Mouse (Mus musculus): ENCODE results near the gene Rhot1.
"Not testable (repeated sequence)": the region's sequence is repeated elsewhere in the genome, so short reads cannot be mapped to it uniquely, and the experiment has no call there.

Gene Rhot1

DNA sequence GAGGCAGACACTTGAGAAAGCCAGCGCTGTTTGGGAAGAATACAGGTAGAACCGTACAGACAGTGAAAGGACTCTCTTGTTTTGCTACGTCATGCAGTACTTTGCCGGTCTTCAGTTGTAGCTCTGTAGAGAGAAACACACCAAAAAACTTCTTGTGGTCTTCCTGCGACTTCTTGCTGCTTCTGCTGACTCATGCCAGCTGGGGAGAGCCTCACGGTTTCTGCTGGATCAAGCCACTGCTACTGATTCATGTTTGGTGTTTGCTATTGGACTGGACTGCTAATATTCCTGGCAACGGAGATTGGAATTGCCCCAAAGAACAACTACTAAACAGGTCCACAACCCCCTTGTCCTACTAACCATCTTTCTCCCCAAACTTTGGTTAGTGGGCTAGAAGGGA lies 12.5 kb upstream of the Rhot1 start:
- no peak for DNase-seq (ENCODE audit: low read depth)

- no peak for DNase-seq (ENCODE audit: low read depth)
These were observed 9.5 kb upstream of the Rhot1 start for GRCm38 (mm10) chr11:80199316-80199715.

DNA sequence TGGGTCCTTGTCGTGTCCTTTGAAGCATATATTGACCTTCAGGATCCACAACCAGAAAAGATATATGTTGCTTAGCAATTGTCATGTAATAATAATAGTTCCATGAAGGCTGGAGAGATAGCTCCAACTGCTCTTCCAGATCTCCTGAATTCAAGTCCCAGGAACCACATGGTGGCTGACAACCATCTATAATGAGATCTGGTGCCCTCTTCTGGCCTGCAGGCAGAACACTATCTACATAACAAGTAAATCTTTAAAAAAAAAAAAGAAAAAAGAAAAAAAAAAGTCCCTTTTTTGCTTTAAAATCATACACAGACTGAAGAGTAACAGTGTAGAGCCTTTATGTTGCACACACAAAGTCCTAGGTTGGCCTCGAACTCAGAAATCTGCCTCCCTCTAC lies 9.0 kb upstream of the Rhot1 start:
- DNase-seq (ENCODE audit: low read depth): no peak

DNA sequence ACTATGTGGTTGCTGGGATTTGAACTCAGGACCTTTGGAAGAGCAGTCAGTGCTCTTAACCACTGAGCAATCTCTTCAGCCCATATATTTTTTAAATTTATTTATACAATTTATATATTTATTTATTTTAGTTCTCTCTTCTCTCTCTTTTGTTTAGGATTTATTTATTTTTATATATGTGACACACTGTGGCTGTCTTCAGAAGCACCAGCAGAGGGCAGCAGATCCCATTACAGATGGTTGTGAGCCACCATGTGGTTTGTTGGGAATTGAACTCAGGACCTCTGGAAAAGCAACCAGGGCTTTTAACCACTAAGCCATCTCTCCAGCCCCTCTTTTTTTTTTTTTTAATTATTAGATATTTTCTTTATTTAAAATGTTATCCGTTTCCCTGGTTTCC lies 8.5 kb upstream of the Rhot1 start:
- DNase-seq (ENCODE audit: low read depth): no peak

GRCm38 (mm10) chr11:80202296-80202695 lies 6.5 kb upstream of the Rhot1 start:
- DNase-seq (ENCODE audit: low read depth): no peak

GRCm38 (mm10) chr11:80204037-80204436 lies 4.8 kb upstream of the Rhot1 start:
- no peak for DNase-seq (ENCODE audit: low read depth)

DNA sequence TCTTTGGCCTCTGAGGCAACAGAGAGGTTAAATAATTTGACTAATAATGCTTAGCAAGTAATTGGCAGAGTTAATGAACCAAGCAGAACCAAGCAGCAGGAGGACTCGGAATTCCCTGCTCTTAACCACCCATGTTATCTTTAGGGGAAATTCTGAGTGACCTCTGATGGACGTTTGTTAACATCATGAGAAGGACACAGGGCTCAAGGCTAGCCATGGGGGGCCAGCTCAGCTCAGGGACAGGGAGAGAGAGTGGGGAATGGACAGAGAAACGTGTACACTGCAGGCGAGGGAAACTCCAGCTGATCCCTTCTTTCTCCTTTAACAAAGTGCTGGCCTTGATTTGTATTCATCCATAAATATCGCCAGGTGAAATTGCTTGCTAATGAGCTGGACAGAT lies 3.9 kb upstream of the Rhot1 start:
- no peak for DNase-seq (ENCODE audit: low read depth)

DNA sequence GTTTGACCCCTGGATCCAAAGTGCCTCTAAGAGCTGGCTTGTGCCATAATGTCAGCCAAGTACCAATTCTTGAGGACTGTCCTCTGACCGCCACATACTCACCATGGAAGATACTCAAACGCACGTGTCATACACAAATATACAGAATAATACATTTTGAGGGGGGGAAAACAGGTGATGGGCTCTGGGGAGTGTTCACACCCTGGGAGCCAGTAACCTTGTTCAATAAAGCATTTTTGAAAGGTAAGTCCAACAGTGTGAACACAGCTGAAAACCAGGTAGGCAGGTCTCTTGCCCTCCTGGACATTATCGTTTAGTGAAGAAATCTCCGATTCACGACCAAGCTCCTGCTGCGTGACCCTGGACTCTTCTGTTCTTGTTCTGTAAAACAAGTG lies 357 bp upstream of the Rhot1 start:
- DNase-seq (ENCODE audit: low read depth): no peak

GRCm38 (mm10) chr11:80210321-80210720 lies 1.5 kb downstream of the Rhot1 start:
- no peak for DNase-seq (ENCODE audit: low read depth)

- no peak for DNase-seq (ENCODE audit: low read depth)
These were observed 3.5 kb downstream of the Rhot1 start for GRCm38 (mm10) chr11:80212282-80212681.

- DNase-seq (ENCODE audit: low read depth): no peak
These were observed 6.5 kb downstream of the Rhot1 start for GRCm38 (mm10) chr11:80215291-80215690.

DNA sequence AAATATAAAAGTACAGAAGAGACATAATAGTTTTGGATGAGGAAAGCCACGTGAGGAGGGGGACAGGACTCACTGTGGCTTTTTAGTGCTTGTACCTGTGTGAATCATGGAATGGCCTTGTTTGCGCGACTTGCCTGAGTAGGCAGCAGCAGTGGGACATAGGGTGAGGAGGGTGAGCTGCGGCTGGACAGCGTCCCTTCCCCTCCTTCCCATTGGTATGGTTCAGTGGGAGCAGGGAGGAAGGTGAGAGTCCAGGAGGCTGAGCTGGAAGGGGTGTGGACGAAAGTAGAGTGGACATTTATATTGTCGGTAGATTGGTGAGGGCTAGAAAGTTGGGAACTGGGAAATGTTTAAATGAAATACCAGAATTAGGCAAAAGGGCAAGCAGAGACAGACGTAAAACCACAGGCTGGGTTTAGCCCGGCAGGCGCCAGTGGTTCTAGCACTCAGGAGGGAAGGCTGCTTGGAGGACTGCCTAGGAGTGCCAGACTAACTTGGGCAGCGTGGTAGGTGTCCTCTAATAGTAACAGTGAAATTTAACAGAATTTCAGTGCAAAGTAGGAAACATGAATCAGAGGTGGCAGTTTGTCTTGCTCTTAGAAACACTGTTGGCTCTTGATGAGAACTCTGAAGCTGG lies 10.0 kb downstream of the Rhot1 start:
- DNase-seq (ENCODE audit: low read depth): no peak

DNA sequence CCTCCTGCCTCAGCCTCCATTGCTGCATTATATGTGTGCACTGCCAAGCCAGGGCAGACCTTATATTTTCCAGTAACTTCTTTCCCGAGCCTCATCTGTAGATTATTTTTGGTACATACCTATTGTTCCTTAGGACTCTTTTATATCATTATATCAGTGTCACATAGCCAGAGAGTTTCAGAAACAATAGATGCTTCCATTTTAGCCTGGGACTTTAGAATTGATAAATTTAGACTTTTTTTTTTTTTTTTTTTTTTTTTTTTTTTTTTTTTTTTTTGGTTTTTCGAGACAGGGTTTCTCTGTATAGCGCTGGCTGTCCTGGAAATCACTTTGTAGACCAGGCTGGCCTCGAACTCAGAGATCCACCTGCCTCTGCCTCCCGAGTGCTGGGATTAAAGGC lies 21.2 kb downstream of the Rhot1 start:
- DNase-seq (ENCODE audit: low read depth): not testable (repeated sequence)

- no peak for DNase-seq (ENCODE audit: low read depth)
These were observed 28.5 kb downstream of the Rhot1 start for GRCm38 (mm10) chr11:80237278-80237677.

GRCm38 (mm10) chr11:80238306-80238705 lies 29.5 kb downstream of the Rhot1 start:
- no peak for DNase-seq (ENCODE audit: low read depth)

- DNase-seq (ENCODE audit: low read depth): no peak
These were observed 38.2 kb downstream of the Rhot1 start for GRCm38 (mm10) chr11:80247026-80247425.

DNA sequence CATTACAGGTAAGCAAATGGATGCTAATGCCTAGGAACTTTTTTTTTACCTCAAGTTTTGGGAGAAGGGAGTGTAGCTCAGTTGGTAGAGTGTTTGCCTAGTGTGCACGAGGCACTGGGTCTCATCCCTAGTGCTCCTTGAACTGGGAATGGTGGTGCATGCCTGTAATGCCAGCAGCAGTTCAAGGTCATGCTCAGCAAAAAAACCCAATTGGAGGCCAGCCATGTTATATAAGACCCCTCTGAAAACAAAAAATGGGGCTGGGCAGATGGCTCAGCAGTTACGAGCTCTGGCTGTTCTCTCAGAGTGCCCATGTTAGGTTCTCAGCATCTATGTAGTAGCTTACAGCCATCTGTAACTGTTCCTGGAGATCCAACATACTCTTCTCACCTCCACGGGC lies 39.7 kb downstream of the Rhot1 start:
- no peak for DNase-seq (ENCODE audit: low read depth)

DNA sequence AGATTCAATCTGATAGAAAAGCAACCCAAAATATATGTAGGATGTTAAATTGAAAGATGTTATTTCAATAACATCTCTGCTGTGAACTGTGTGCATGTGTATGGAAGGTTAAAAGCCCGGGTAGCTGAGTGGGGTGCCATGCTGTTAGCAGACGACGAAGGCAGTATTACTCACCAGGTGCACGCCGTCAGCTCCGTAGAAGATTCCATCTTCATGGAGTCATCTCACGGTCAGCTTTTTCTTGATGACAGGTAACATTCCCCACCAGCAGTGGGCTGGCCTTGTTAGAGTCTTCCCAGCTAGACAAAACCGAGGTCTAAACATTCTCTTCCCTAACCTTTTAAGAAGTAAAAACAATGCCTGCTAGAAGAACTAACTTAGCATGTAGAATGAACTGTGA lies 55.3 kb downstream of the Rhot1 start:
- no peak for DNase-seq (ENCODE audit: low read depth)

DNA sequence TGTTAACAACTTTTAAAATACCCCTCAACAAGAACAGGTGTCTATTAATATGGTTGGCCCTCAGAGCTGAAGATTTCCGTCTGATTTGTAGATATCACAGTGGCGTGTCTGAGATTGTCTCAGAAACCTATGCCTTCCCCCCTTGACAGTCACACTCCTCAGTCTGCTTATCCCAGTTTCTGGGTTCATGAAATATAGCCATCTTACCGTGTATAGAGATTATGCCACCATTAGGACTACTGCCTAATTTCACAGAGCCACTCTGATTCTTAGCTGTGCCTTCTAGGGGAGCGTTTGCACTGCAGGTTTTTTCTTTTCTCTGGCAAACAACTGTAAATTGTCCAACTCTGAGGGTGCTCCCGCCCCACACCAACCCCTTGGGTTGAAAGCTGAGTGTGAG lies 62.3 kb downstream of the Rhot1 start:
- no peak for DNase-seq (ENCODE audit: low read depth)

- no peak for DNase-seq (ENCODE audit: low read depth)
These were observed 66.2 kb downstream of the Rhot1 start for GRCm38 (mm10) chr11:80275011-80275410.

DNA sequence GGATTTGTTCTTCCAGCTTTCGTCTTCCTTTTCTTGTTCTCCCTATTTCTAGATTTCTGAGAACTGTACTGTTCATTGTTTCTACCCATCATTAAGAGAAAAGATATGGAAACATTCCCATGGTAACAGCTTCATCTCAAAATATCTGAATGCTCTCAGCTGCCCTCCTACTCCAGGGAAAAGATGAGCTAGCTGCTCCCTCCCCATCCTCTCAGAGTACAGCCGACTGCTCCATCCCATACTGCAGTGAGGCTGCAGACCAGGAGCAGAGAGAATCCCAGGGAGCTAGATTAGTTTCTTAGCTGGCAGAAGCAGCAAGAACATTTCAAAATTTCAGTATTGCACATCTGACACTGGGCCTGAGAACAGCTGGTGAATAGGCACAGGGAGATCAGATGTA lies 69.2 kb downstream of the Rhot1 start:
- no peak for DNase-seq (ENCODE audit: low read depth)

- no peak for DNase-seq (ENCODE audit: low read depth)
These were observed 75.0 kb downstream of the Rhot1 start for GRCm38 (mm10) chr11:80283786-80284185.

DNA sequence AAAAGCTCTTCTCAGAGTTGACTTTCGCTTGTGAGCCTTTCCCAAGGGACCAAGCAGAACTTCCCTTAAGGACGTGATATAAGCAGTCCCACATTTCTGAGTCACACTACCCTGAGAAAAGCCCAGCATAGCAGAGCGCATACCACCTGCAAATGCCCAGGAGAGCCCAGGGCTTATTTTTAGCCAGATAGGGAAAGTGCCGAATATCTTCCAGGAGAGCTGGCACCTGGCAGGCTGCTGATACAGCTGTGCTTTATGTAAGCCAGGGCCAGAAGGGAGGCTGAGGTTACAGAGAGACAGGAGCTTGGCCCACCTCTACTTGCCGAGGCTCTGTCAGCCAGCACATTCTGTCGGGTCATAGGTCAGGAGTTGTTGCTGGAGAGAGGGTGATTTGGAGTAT lies 75.8 kb downstream of the Rhot1 start:
- DNase-seq (ENCODE audit: low read depth): no peak

- DNase-seq (ENCODE audit: low read depth): peak; percentile 56
These were observed 78.3 kb downstream of the Rhot1 start for GRCm38 (mm10) chr11:80287150-80287549.
